Mouse (Mus musculus) liver, adult 2 months (tissue): ENCODE measurements around the gene C1ra.
"Not testable (repeated sequence)": the region's sequence is repeated elsewhere in the genome, so short reads cannot be mapped to it uniquely, and the experiment has no call there.

Source experiments
- CTCF ChIP-seq: fragments of 200-500 bp; IDR thresholded peaks from 2 replicates; pipeline ENCODE4 v1.5.1; 2011; ENCODE audit warnings: low read depth, low read length, control low read depth
- POLR2A ChIP-seq: fragments of 200-500 bp; IDR thresholded peaks from 2 replicates; pipeline ENCODE4 v1.6.1; 2011; ENCODE audit warnings: low read length, control low read depth; ENCODE audit not compliant: insufficient read depth; ENCODE audit errors: extremely low read depth

- TF ChIP-seq CTCF, POLR2A: not testable (repeated sequence)
Measured at GRCm38 (mm10) chr6:124483831-124484230, 28.4 kb upstream of the C1ra start.
